Mouse (Mus musculus) heart, postnatal 0 days (tissue): ENCODE measurements around the gene Zfp426. TPM values are rescaled to one million over a fixed set of nuclear protein-coding genes. Genes with fewer than 3 reads are reported as not detected.
A peak's percentile ranks its signal among the peaks of the same experiment; 100 is the strongest.

Source experiments
- ATAC-seq: fragments of 200-750 bp; cut with Nextera tagmentation; 2 replicates; pipeline ENCODE4 v1.8.0; 2017; ENCODE audit warnings: low read depth, moderate number of reproducible peaks, moderate library complexity; ENCODE audit not compliant: insufficient read depth
- DNase-seq: peaks from one replicate; pipeline ENCODE4 v3.0.0-alpha.2; 2016; ENCODE audit warnings: low spot score
- H3K27ac ChIP-seq: fragments of 300-500 bp; sonication (generic); 2 replicates; pipeline ENCODE4 v1.5.1; 2014; ENCODE audit warnings: low read depth, mild to moderate bottlenecking
- H3K27me3 ChIP-seq: fragments of 300-500 bp; sonication (generic); 2 replicates; pipeline ENCODE4 v1.6.1; 2014; ENCODE audit warnings: low read length, mixed read lengths; ENCODE audit not compliant: control insufficient read depth, insufficient read depth
- H3K36me3 ChIP-seq: fragments of 300-500 bp; sonication (generic); replicated peaks from 2 replicates; pipeline ENCODE4 v1.6.1; 2014; ENCODE audit warnings: low read length, mixed read lengths; ENCODE audit not compliant: control insufficient read depth, insufficient read depth
- H3K4me1 ChIP-seq: fragments of 300-500 bp; sonication (generic); 2 replicates; pipeline ENCODE4 v1.6.1; 2014; ENCODE audit warnings: antibody characterized with exemption; ENCODE audit not compliant: control insufficient read depth, insufficient read depth
- H3K4me2 ChIP-seq: fragments of 300-500 bp; sonication (generic); 2 replicates; pipeline ENCODE4 v1.6.1; 2014; ENCODE audit warnings: low read depth, mild to moderate bottlenecking, low read length, moderate library complexity
- H3K4me3 ChIP-seq: fragments of 300-500 bp; sonication (generic); 2 replicates; pipeline ENCODE4 v1.5.1; 2014; ENCODE audit warnings: low read depth, low read length
- H3K9ac ChIP-seq: fragments of 300-500 bp; sonication (generic); replicated peaks from 2 replicates; pipeline ENCODE4 v1.6.1; 2014; ENCODE audit warnings: low read depth, low read length, mixed read lengths
- H3K9me3 ChIP-seq: fragments of 300-500 bp; sonication (generic); replicated peaks from 2 replicates; pipeline ENCODE4 v1.6.1; 2016; ENCODE audit warnings: low read length; ENCODE audit not compliant: control insufficient read depth
- CTCF ChIP-seq: IDR thresholded peaks from 2 replicates; pipeline ENCODE4 v1.5.1; 2016; ENCODE audit warnings: antibody characterized with exemption, control low read depth, low read depth
- EP300 ChIP-seq: IDR thresholded peaks from 2 replicates; pipeline ENCODE4 v1.6.1; 2016; ENCODE audit warnings: antibody characterized with exemption, low read depth
- WGBS: fragments of 180-500 bp; shearing (Covaris S2); extraction: QIAGEN DNeasy Blood & Tissue Kit; methylation state at CpG from one replicate; pipeline ENCODE4 v1.1.7; 2014; 5-methylcytosine and 5-hydroxymethylcytosine counted together
- polyA plus RNA-seq: library from polyadenylated mRNA; unstranded; fragments of >200 nt; fragmentation: Nextera tagmentation; extraction: Ambion mirVana; gene quantifications from 2 replicates; pipeline ENCODE4 v1.2.1, GENCODE M21; 2015
- total RNA-seq: library from RNA; depleted of rRNA; stranded (reverse); fragments of >200 nt; gene quantifications from 2 replicates; pipeline ENCODE4 v1.2.3, GENCODE M21; 2014; ENCODE audit warnings: low replicate concordance

The Zfp426 gene
- total and polyA plus RNA-seq, 2 experiments from 2014 or later: 7.9 to 13.7 TPM

- Histone ChIP-seq H3K9me3 (no peaks in the 10 kb centered on the region), H3K27me3 (no peaks in the 10 kb centered on the region), H3K4me2 (no peak overlapping the region), H3K27ac (no peak overlapping the region), H3K9ac (no peak overlapping the region), H3K4me1 (no peaks in the 10 kb centered on the region), H3K4me3 (no peak overlapping the region), H3K36me3 (peaks cover 54% of the 10 kb centered on the region)
- 83% methylated on average over 5 of the region's 5 CpGs for WGBS
- TF ChIP-seq EP300 (no peak), CTCF (no peak)
- ATAC-seq (no peak), DNase-seq (no peak)
Observed at GRCm38 (mm10) chr9:20479396-20479795, 13.2 kb downstream of the Zfp426 start.

DNA sequence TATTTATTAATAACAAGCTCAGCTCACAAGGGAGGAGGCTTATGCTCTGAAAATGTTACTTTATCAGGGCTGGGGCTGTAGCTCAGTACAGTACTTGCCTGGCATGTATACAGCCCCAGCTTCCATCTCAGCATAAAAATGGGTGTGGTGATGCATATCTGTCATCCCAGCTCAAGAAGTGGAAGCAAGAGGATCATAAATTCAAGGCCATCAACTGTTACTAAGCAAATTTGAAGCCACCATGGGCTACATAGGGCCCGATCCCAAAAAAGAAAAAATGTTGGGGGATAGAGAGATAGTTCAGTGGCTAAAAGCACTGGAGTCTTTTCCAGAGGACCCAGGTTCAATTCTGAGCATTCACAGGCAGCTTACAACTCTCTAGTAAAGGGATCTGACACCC lies 15.9 kb downstream of the Zfp426 start:
- no peak overlapping the region for H3K27ac ChIP-seq
- no peak overlapping the region for H3K4me2 ChIP-seq
- H3K9ac ChIP-seq: no peak overlapping the region
- no peak overlapping the region for H3K4me3 ChIP-seq
- ATAC-seq (no peak), DNase-seq (no peak)
- 87% methylated on average over 1 of the region's 1 CpGs for WGBS
- H3K4me1 ChIP-seq: no peaks in the 10 kb centered on the region
- no peak for TF ChIP-seq EP300
- no peak for TF ChIP-seq CTCF
- H3K36me3 ChIP-seq: peaks cover 61% of the 10 kb centered on the region
- H3K9me3 ChIP-seq: peaks cover 4% of the 10 kb centered on the region; the same call in 1 of the 2 replicates
- no peaks in the 10 kb centered on the region for H3K27me3 ChIP-seq

DNA sequence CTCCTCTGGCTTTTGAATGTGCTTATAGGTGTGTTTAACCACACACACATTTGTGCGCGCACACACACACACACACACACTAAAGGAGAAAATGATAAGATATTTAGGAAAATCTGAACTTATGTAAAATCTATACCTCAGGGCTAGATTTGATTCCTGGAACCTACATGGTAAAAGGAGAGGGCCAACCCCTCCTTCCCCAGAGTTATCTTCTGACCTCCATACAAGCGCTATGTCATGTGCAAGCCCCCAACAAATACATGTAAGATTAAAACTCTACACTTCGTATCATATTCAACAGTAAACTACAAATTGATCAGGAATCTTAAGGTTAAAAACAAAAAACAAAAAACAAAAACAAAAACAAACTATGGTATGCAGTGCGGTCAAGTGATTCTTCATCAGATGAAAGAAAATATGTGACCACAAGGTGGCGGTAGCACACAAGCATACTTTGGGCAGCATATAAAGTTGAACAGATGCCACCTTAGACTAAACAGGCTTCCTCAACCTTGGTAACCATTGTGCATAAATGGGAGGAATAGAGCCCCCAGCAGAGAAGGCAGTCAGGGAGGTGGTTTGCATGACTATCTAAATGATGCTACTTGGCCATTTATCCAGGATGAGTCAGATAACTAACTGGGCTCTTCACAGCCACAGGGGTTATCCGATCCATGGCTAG lies 25.6 kb downstream of the Zfp426 start:
- peaks cover 34% of the 10 kb centered on the region for H3K36me3 ChIP-seq
- no peaks in the 10 kb centered on the region for H3K4me1 ChIP-seq
- H3K4me3 ChIP-seq: no peak overlapping the region
- H3K4me2 ChIP-seq: no peak overlapping the region
- H3K9me3 ChIP-seq: peaks cover 30% of the 10 kb centered on the region
- H3K27me3 ChIP-seq: no peaks in the 10 kb centered on the region
- peak; percentile 44; the same call in 1 of the 2 replicates for ATAC-seq
- peak; percentile 61 for DNase-seq
- no peak overlapping the region for H3K9ac ChIP-seq
- 56% methylated on average over 7 of the region's 7 CpGs for WGBS
- H3K27ac ChIP-seq: no peak overlapping the region
- TF ChIP-seq EP300 (no peak), CTCF (peak; percentile 81)

- Histone ChIP-seq H3K4me3 (peak within 1 kb of the TSS; percentile 96), H3K36me3 (peaks cover 29% of the 10 kb centered on the region), H3K4me2 (peak within 1 kb of the TSS; percentile 85), H3K9ac (peak within 1 kb of the TSS; percentile 94), H3K27me3 (no peaks in the 10 kb centered on the region), H3K27ac (peak within 1 kb of the TSS; percentile 92), H3K9me3 (no peaks in the 10 kb centered on the region), H3K4me1 (peaks cover 10% of the 10 kb centered on the region; the same call in 1 of the 2 replicates)
- TF ChIP-seq EP300 (no peak), CTCF (no peak)
- peak; percentile 74 for DNase-seq
- ATAC-seq: peak; percentile 87
- WGBS: under 1% methylated on average over 48 of the region's 48 CpGs
Observed at GRCm38 (mm10) chr9:20459377-20460317, 32.9 kb downstream of the Zfp426 start, which contains the start of gene Zfp26. Gene Zfp26, minus strand, starts transcription at chr9:20460162.

DNA sequence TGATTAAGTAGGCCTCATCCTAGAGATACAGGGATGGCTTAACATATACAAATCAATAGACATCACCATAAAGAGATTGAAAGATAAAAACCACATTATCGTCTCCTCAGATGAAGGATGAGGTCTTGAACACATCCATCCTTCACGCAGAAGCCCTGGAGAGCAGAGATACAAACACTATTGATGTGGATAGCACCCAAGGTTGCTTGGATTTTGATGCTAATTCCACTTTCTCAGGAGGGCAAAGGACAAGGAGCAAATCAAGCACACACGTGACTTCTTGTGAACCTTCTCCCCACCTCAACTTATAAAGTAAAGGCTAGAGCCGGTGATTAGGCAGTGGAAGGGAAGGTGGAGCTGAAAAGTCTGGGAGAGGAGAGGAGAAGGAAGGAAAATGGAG lies 38.9 kb downstream of the Zfp426 start:
- no peak overlapping the region for H3K4me2 ChIP-seq
- H3K36me3 ChIP-seq: peaks cover 44% of the 10 kb centered on the region
- no peaks in the 10 kb centered on the region for H3K4me1 ChIP-seq
- no peak for DNase-seq
- no peak overlapping the region for H3K9ac ChIP-seq
- ATAC-seq: no peak
- H3K9me3 ChIP-seq: no peaks in the 10 kb centered on the region
- H3K27ac ChIP-seq: no peak overlapping the region
- WGBS: 88% methylated on average over 4 of the region's 4 CpGs
- TF ChIP-seq EP300 (no peak), CTCF (no peak)
- H3K27me3 ChIP-seq: no peaks in the 10 kb centered on the region
- H3K4me3 ChIP-seq: no peak overlapping the region
